Mouse (Mus musculus): Measurements from ENCODE around the gene Stat1.

Stat1 gene

DNA sequence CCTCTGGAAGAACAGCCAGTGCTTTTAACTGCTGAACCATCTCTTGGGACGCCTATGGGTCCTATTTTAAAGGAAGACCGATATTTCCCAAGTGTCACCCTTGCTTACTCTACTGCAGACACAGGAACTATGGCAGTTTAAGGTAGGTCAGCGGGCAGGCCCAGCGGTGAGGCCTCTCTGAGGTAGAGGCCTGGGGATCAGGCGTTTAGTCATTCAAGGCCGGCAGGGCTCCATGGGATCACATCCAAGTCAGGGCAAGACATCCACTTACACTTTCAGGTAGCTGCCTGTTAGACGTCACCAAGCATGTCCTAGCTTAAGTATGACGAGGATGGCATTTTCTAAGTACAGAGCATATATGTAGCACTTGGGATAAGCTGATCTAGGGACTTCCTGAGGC, 41.9 kb downstream of the Stat1 start:
- no peak for DNase-seq (ENCODE audit: extremely low spot score, low spot score)

DNA sequence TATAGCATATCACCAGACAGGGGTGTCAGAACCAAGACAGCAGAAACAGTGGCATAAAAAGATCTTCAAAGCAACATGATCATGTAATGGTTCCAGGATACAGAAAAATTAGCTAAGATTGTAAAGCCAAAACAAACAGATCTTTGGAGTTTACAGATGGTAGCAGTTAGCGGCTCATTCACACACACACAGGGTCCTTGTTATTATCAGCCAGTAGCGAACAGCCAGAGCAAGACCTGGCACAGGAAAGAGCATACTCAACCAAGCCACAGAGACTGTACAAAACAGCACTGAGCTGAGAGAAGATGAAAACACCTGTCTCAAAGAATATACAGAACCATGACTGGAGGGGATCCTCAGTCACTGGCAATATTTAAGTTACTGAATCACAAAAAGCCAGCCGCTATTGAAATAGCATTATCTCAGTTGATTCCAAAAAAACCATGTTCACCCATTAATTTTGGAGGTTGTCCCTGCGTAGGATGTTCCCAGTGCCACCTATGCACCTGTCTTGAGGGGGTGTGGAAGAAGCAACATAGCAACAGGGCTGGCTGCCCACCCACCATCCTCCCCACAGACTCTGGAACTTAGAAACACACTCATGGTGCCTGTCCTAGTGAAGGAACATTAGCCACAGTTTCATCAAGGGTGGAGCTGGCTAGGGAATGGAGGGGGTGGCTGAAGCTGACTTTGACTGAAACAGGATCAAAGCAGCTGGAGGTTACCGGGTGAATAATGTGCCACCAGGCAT, 44.6 kb downstream of the Stat1 start:
- no peak for DNase-seq (ENCODE audit: extremely low spot score, low spot score)

DNA sequence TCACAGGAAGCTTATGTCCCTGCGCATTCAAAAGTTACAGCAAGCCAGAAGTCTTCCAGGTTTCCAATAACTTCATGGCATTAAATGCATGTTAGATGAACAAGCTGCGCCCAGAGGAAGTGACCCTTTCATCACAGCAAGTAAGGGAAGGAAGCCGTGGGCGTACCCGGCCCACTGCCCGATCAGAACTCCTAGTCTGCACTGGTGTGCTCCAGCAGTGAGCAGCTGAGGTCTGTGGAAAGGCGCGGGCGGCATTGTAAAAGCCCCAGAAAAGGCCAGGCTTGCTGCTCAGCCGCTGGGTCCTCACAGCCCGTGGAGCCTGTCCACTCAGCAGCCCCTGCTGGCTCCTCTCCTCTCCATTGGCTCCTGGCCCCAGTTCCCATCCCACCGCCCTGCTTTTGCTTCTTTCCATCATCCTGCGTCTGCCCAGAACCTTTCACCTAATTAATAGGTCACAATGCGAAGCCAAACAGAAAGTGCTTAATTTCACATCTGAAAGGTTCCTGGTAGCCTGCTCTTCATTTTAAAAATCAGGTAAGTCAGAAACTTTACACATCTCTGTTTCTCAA, 47.5 kb downstream of the Stat1 start:
- DNase-seq (ENCODE audit: extremely low spot score, low spot score), result no peak

DNA sequence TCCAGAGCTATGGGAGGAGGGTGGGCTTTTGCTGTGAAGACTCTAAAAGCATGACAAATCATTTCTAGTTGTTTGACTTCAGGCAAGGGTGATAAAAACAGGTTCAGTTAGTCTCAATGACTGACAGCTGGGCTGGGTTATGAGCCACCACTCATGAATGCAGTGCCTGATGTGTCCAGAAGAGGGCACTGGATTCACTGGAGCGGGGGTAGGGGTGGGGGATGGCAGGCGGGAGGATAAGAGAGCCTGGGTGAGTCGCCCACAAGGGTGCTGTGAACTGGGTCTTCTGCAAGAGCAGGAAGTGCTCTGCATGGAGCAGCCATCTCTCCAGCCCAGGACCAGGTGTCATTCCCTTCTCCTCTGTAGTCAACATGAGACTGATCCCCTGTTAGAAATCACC, 50.8 kb downstream of the Stat1 start:
- DNase-seq (ENCODE audit: extremely low spot score, low spot score), result no peak

DNA sequence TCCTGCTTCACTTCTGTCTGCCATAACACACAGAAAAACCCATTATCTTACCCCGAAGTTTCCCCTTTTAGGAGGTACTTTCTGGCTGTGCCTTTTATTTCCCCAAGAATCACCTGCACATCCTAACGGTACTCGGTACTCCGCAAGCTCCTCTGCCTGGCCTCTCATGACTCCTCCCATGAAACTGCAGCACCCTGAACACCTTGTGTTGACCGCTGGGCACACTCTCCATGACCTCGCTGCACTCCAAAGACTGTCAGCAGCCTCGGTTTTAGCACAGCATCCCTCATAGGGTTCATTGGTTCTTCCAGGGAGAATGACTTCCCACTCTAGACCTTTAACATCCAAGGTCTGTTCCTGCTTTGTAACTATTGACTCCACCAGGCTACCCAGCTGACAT, 51.5 kb downstream of the Stat1 start:
- no peak for DNase-seq (ENCODE audit: extremely low spot score, low spot score)

DNA sequence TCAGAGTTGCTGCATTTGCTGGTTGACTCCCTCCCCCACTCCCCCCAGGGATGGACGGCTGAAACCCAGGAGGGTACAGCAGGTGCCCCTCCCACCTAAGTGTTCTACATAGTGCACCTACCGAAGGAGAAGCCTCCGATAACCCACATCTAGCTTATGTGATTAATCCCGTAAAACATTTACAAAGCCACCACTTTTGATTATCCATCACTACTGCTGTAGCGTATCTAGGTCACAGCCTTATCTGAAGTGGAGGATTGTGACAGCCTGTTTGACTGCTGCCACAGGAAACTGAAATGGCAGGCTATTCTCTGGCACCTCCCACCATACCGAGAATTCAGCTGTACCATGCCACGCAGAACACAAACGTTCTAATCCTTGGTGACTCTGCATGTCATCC, 52.0 kb downstream of the Stat1 start:
- no peak for DNase-seq (ENCODE audit: extremely low spot score, low spot score)

DNA sequence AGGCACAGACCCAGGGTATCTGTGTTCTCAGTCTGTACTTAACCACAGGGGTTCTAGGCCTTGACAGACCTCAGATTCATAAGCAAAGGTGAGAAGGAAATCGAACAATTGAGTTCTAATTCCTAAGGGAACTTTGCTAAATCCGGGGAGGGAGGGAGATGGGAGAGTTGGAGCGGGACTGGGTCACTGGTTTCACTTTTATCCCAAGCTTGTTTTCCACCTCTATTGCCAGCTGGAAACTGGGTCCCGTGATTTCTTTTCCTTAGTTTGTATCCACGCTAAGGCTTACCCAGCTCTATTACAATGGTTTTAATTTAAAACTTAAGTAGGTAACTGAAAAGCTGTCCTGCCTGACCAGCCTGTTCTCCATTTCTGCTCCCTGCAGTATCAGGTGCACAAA, 56.1 kb downstream of the Stat1 start:
- no peak for DNase-seq (ENCODE audit: extremely low spot score, low spot score)

DNA sequence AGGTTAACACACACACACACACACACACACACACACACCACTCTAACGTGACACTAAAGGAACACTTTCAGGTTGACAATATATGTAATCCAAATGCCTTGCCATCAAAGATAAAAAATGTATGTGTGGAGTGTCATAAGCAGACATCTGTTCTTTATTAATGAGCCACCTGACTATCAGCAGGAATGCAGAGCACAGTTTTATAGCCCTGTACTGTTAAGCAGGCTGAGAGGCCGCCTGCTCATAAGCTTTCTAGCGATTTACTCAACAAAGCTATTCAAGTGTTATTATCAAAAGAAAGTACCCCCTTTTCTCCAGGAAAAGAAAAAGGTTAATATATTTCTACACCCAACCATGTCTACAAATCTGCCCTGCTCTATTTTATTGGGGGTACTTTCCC, 56.7 kb downstream of the Stat1 start:
- no peak for DNase-seq (ENCODE audit: extremely low spot score, low spot score)

DNA sequence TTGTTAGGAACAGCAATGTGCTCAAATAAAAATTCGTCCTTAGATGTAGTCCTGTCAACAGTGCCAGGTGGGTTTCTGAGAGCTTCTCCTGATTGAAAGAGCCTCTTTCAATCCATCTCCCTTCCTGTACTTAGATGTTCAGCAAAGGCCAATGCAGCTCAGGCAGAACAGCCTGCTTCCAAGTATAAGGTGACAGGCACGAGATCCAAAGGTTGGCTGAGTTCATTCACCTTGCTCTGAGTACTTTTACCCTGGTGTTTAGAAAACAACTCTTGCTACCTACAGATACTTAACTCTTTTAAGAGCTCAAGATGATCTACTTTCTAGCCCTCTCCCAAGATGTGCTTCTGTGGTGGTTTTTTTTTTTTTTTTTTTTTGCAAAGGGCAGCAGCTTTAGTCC, 57.8 kb downstream of the Stat1 start:
- DNase-seq (ENCODE audit: extremely low spot score, low spot score), result no peak

DNA sequence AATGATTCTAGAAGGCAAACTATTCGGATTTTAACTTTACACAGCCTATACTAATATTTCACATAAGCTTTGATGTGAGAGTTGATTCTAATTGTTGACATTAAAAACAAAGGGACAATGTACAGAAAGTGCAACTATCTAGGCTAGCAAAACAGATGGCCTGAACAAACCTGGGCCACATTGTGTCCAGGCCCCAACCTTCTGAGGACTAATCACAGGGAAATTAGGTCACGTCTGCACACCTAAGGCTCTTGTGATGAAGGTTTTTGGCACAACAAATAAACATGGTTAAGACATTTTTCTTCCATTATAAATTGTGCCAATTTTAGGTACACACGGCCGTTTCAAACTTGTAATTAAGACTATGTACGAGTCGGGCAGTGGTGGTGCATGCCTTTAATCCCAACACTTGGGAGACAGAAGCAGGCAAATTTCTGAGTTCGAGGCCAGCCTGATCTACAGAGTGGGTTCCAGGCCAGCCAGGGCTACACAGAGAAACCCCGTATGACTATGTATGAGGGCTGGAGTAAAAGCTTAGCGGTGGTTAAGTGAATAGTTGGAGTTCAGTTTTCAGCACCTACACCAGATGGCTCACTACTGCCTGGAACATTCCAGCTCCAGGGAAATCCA, 60.8 kb downstream of the Stat1 start:
- DNase-seq (ENCODE audit: extremely low spot score, low spot score), result no peak

DNA sequence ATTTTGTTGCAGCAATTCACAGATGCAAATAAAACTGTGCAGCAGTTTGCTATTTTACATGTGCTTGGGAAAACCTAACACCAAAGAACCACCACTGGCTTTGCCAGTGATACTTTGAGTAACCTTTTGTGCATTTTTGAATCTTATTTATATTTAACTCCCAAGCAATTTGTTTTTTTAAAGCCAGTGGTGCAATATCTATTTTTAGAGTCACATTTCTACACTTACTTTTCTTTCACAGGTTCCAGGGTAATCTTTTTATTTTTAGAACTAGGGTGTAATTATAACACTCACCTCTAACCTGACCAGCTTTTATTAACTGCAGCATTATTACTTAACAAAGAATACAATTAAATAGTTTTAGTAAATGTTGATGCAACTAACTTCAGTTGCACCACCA, 62.8 kb downstream of the Stat1 start:
- DNase-seq (ENCODE audit: extremely low spot score, low spot score), result no peak

DNA sequence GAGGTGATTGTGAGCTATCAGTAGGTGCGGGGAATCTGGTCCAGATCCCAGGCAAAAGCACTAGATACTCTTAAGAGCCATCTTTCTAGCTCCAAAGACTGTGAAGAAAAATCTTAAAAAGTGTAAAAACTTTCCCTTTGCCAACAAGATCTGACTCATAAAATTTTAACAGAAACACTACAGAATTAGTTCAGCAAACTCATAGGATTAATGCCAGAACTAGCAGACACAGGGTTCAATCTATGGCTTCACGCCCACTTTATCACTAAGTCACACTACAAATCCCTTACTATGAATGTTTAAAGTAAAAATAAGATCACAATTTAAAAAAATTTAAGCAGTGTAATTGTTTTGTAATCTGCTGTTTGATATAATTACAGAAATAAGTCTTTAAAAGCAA, 63.8 kb downstream of the Stat1 start:
- no peak for DNase-seq (ENCODE audit: extremely low spot score, low spot score)

Data from neural tube, embryonic 10.5 days (tissue).